Mouse (Mus musculus): ENCODE results near the gene Ttc16. TPM values are rescaled to one million over a fixed set of nuclear protein-coding genes. Genes with fewer than 3 reads are reported as not detected.

Gene Ttc16
- polyA plus RNA-seq, 1 experiment, result 0.03 TPM

DNA sequence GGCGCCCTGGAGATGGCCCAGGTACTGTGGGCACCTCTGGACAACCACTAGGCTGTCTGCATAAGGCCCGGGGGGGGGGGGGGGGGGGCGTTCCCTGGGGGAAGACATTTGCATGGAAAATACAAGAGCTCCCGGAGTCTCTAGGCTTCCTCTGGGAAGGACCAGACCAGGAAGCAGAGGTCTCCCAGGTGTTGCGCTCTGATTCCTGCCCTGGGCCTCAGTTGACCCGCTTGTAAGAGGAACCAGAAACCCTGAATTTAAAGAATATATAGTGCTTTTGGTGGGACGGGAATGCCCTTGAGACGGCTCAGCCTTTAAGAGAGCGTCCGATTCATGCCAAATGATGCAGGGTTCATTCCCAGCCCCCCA, 23.8 kb downstream of the Ttc16 start:
- TF ChIP-seq FLI1 (IDR thresholded peaks at IDR 0.05; ENCODE audit: low read length) (no peak), GATA1 (IDR thresholded peaks at IDR 0.05; ENCODE audit: borderline replicate concordance, low read length) (no peak)

DNA sequence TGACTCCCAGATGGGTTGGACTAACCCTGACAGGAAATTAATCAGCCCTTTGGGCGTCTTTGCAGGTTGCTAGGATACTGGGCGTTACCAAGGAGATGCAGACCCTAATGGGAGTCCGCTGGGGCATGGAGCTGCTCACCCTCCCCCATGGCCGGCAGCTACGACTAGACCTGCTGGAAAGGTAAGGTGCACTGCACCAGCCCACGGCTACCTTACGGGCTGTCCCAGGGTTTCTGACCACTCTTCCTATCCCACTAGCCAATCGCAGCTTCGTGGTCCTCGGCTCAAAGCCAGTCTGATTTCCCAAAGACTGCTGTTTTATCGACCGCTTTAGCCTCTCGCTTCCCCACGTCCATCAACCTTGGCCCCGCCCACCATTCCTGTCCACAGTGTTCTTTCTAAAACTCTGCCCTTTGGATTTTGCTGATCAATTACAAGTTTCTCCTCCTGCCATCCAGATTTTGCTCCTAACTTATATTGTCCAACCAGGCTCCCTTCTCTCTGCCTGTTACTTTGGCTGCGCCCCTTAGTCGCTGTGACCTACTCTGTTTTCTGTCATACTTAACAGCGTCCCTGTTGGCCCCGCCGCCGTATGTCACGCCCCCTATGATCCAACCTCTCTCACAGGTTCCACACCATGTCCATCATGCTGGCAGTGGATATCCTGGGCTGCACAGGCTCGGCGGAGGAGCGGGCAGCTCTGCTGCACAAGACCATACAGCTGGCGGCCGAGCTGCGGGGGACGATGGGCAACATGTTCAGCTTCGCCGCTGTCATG, 24.4 kb downstream of the Ttc16 start:
- Histone ChIP-seq H3K4me3 (replicated peaks) (no peak overlapping the region), H3K27me3 (replicated peaks) (peaks cover 2% of the 10 kb centered on the region), H3K9me3 (no peaks in the 10 kb centered on the region), H3K4me1 (peaks cover 20% of the 10 kb centered on the region), H3K36me3 (replicated peaks; ENCODE audit: low read length) (peaks cover 85% of the 10 kb centered on the region)
- no peak for TF ChIP-seq GATA1 (IDR thresholded peaks at IDR 0.05; ENCODE audit: borderline replicate concordance, low read length)
- no peak for TF ChIP-seq FLI1 (IDR thresholded peaks at IDR 0.05; ENCODE audit: low read length)

More for the DNA sequence above, 23.8 kb downstream of the Ttc16 start:
- no peaks in the 10 kb centered on the region for H3K9me3 ChIP-seq
- peaks cover 22% of the 10 kb centered on the region for H3K4me1 ChIP-seq
- no peaks in the 10 kb centered on the region for H3K27me3 ChIP-seq (replicated peaks)
- H3K4me3 ChIP-seq (replicated peaks), result no peak overlapping the region
- H3K36me3 ChIP-seq (replicated peaks; ENCODE audit: low read length), result peaks cover 79% of the 10 kb centered on the region

DNA sequence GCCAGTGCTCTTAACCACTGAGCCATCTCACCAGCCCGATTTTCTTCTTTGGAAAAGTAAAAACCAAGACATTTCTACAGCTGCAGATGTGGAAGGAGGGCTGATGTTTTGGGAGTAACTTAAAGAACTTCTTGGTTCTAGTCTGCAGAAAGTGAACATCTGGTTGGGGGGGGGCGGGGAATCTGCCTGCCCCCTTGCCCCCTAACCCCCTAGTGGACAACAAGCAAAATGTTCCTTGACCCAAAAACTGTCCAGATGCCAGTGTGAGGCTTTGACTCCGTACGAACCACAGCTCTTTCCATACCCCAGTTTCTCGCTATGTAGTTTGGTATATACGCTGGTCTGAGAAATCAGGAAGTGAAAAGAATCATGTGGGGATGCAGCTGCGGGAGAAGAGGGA, 25.2 kb downstream of the Ttc16 start:
- Histone ChIP-seq H3K9me3 (no peaks in the 10 kb centered on the region), H3K4me1 (peaks cover 20% of the 10 kb centered on the region), H3K36me3 (replicated peaks; ENCODE audit: low read length) (peaks cover 93% of the 10 kb centered on the region), H3K4me3 (replicated peaks) (no peak overlapping the region), H3K27me3 (replicated peaks) (peaks cover 2% of the 10 kb centered on the region)
- TF ChIP-seq FLI1 (IDR thresholded peaks at IDR 0.05; ENCODE audit: low read length) (no peak), GATA1 (IDR thresholded peaks at IDR 0.05; ENCODE audit: borderline replicate concordance, low read length) (no peak)

- peaks cover 17% of the 10 kb centered on the region for H3K4me1 ChIP-seq
- H3K36me3 ChIP-seq (replicated peaks; ENCODE audit: low read length), result peaks cover 95% of the 10 kb centered on the region
- H3K9me3 ChIP-seq, result no peaks in the 10 kb centered on the region
- no peak overlapping the region for H3K4me3 ChIP-seq (replicated peaks)
- TF ChIP-seq FLI1 (IDR thresholded peaks at IDR 0.05; ENCODE audit: low read length), result no peak
- no peak for TF ChIP-seq GATA1 (IDR thresholded peaks at IDR 0.05; ENCODE audit: borderline replicate concordance, low read length)
- H3K27me3 ChIP-seq (replicated peaks), result peaks cover 2% of the 10 kb centered on the region
Observed at GRCm38 (mm10) chr2:32749082-32749481, 26.4 kb downstream of the Ttc16 start.

DNA sequence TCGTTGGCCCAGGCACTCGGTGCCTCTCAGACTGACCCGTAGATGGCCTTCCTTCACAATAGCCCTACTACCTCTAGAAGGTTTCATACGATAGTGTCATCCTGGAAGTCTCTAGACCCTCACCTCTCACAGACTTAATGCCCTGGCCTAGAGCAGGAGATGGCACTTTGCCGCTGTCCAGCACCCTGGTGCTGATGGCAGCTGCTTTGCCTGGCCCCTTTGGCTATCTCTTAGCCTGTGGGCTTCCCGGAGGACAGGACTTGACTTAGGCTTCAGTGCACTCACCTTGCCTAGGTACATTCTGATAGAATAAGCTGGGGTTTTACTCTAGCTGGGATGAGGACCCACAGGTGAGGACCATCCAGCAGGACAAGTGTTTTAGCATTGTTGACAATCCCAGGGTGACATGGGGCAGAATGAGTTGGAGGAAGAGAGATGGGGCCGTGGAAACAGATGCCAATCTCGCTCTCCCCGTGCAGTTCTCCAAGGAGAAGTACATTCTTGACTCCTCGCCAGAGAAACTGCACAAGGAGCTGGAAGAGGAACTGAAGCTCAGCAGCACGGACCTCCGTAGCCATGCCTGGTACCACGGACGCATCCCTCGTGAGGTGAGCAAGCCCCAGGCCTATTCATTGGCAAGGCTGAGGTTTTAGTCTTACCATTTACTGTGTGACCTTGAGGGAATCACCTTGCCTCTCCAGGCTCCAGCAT, 31.0 kb downstream of the Ttc16 start:
- Histone ChIP-seq H3K9me3 (no peaks in the 10 kb centered on the region), H3K4me3 (replicated peaks) (no peak overlapping the region), H3K27me3 (replicated peaks) (peaks cover 14% of the 10 kb centered on the region), H3K36me3 (replicated peaks; ENCODE audit: low read length) (peaks cover 87% of the 10 kb centered on the region), H3K4me1 (peaks cover 11% of the 10 kb centered on the region; the same call in 1 of the 2 replicates)
- TF ChIP-seq FLI1 (IDR thresholded peaks at IDR 0.05; ENCODE audit: low read length) (no peak), GATA1 (IDR thresholded peaks at IDR 0.05; ENCODE audit: borderline replicate concordance, low read length) (no peak)

DNA sequence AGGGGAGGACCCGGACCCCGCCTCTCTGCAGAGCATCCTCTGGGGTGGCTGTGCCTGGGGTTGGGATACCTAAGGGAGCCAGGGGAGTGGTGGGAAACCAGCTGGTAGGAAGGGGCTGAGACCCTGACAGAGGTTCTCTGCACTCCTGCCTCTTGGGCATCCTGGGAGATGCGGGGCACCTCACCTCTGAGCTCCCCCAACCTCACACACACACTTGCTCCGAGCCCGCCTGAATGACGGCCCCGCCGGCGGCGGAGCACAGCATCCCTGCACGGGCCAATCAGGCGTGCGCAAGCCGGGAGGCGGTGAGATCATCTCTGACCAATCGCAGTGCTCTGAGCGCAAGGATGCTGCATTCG, 33.3 kb downstream of the Ttc16 start:
- Histone ChIP-seq H3K4me1 (peaks cover 29% of the 10 kb centered on the region), H3K36me3 (replicated peaks; ENCODE audit: low read length) (peaks cover 75% of the 10 kb centered on the region), H3K9me3 (no peaks in the 10 kb centered on the region), H3K4me3 (replicated peaks) (no peak overlapping the region), H3K27me3 (replicated peaks) (peaks cover 14% of the 10 kb centered on the region)
- TF ChIP-seq FLI1 (IDR thresholded peaks at IDR 0.05; ENCODE audit: low read length), result no peak

DNA sequence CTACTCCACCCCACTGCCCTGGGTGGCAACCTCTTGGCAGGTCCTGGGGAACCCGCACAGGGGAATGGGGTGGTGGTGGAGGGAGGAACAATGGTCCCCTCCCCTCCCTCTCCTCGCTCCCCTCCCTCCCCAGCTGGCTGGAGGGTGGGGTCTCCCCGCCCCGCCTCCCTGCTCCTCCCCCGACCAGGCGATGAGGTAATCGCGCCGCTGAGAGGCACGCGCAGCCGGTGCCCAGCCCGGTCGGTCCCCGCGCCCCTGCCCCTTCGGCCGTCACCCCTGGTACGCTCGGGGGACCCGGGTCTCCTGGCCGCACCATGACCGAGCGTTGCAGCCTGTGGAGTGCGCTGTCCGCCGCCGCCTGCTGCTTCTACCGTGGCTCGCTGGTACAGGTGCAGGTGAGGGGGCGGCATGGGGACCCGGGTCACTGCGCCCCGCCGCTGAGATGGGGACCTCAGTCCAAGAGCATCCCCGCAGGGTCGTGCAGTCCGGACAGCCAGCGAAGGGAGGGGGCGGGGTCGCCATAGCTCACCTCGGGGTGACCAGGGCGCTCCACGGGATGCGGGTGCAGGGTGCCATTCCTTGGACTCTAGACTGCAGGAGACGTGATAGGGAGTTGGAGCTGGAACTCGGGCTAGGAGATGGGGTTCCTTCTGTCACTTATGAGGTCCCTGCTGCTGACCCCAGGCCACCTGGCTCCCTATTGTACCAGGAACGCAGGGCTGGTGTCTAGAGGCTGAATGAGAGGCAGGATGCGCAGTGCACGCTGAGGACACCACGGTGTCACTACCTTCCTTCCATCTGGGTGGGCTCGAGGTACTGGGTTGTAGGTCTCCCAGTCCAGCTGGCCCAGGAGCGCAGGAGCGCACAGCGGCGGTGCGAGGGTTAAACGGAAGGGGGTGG, 33.9 kb downstream of the Ttc16 start:
- H3K4me1 ChIP-seq, result peaks cover 35% of the 10 kb centered on the region
- H3K27me3 ChIP-seq (replicated peaks), result peaks cover 14% of the 10 kb centered on the region
- H3K36me3 ChIP-seq (replicated peaks; ENCODE audit: low read length), result peaks cover 69% of the 10 kb centered on the region
- no peaks in the 10 kb centered on the region for H3K9me3 ChIP-seq
- H3K4me3 ChIP-seq (replicated peaks), result no peak overlapping the region
- TF ChIP-seq GATA1 (IDR thresholded peaks at IDR 0.05; ENCODE audit: borderline replicate concordance, low read length) (no peak), FLI1 (IDR thresholded peaks at IDR 0.05; ENCODE audit: low read length) (no peak)

DNA sequence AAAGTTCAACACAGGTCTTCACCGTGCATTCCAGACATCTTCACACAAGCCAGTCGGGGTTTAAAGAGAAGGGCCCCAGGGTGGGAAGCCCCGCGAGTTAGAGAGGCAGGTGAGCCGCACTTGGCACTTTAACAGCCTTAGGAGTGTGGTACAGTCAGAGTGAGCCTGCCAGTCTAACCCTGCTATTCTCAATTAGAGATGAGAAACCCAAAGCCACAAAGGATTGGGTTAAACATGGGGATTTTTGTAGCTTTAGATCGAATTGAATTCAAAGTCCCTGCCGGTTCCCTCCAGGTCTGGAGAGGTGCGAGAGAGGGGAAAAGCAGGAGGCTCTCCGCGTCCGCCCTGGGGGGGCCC, 34.5 kb downstream of the Ttc16 start, which contains the start of gene 6330409D20Rik:
6330409D20Rik (minus strand) TSS at position 101 of the 357 bp plus-strand sequence.
- TF ChIP-seq FLI1 (IDR thresholded peaks at IDR 0.05; ENCODE audit: low read length), result no peak
- no peak for TF ChIP-seq GATA1 (IDR thresholded peaks at IDR 0.05; ENCODE audit: borderline replicate concordance, low read length)
- Histone ChIP-seq H3K36me3 (replicated peaks; ENCODE audit: low read length) (peaks cover 64% of the 10 kb centered on the region), H3K4me1 (peaks cover 41% of the 10 kb centered on the region)

DNA sequence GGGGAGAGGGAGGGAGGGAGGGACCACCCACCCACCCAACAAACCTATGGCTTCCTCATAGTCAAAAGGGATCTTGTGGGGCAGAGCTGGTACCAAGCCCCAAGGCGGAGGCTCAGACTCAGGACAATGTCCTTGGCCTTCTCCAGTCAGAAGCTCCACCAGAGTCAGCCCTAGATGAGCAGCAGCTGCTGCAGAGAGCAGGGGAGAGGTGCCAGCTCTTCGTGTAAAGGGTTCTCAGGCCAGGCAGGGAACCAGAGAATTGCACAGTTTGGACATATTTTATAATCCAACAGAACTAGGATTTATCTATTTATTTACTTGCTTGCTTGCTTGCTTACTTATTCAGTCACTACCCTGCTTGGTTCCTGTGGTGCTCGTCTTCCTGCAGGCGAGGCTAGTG, 36.1 kb downstream of the Ttc16 start:
- H3K36me3 ChIP-seq (replicated peaks; ENCODE audit: low read length), result peaks cover 50% of the 10 kb centered on the region
- peaks cover 53% of the 10 kb centered on the region for H3K4me1 ChIP-seq
- no peak for TF ChIP-seq GATA1 (IDR thresholded peaks at IDR 0.05; ENCODE audit: borderline replicate concordance, low read length)
- H3K27me3 ChIP-seq (replicated peaks), result peaks cover 12% of the 10 kb centered on the region
- no peaks in the 10 kb centered on the region for H3K9me3 ChIP-seq
- no peak overlapping the region for H3K4me3 ChIP-seq (replicated peaks)

More for the DNA sequence above, 34.5 kb downstream of the Ttc16 start, which contains the start of gene 6330409D20Rik:
- Histone ChIP-seq H3K4me3 (replicated peaks) (no peak within 1 kb of the TSS), H3K27me3 (replicated peaks) (peaks cover 12% of the 10 kb centered on the region), H3K9me3 (no peaks in the 10 kb centered on the region)
